Mouse (Mus musculus): ENCODE measurements around the gene Ppp1r11.
"Not testable (repeated sequence)": the region's sequence is repeated elsewhere in the genome, so short reads cannot be mapped to it uniquely, and the experiment has no call there.

Ppp1r11 gene

GRCm38 (mm10) chr17:36950981-36951947, at the start of gene Ppp1r11:
Gene Ppp1r11 (minus strand): TSS chr17:36951741.
- peak; percentile 81 for DNase-seq (ENCODE audit: low spot score)

- no peak for DNase-seq (ENCODE audit: low spot score)
Measured at GRCm38 (mm10) chr17:37000863-37001262, 49.3 kb upstream of the Ppp1r11 start, which contains the start of gene Zfp57. Gene Zfp57 (plus strand): TSS chr17:37001163.

GRCm38 (mm10) chr17:36998477-36998876, 46.9 kb upstream of the Ppp1r11 start:
- no peak for DNase-seq (ENCODE audit: low spot score)

- DNase-seq (ENCODE audit: low spot score) = peak; percentile 42
Measured at GRCm38 (mm10) chr17:36997033-36997735, 45.6 kb upstream of the Ppp1r11 start.

- no peak for DNase-seq (ENCODE audit: low spot score)
Measured at GRCm38 (mm10) chr17:36995448-36995847, 43.9 kb upstream of the Ppp1r11 start.

- DNase-seq (ENCODE audit: low spot score) = no peak
Measured at GRCm38 (mm10) chr17:36994528-36994927, 43.0 kb upstream of the Ppp1r11 start.

- DNase-seq (ENCODE audit: low spot score) = no peak
Measured at GRCm38 (mm10) chr17:36993770-36994325, 42.3 kb upstream of the Ppp1r11 start.

- no peak for DNase-seq (ENCODE audit: low spot score)
Measured at GRCm38 (mm10) chr17:36992336-36993104, 41.0 kb upstream of the Ppp1r11 start.

GRCm38 (mm10) chr17:36990630-36991029, 39.1 kb upstream of the Ppp1r11 start:
- not testable (repeated sequence) for DNase-seq (ENCODE audit: low spot score)

GRCm38 (mm10) chr17:36989437-36989836, 37.9 kb upstream of the Ppp1r11 start, which contains the start of gene H2-M5:
Gene H2-M5 (minus strand): TSS chr17:36989537.
- no peak for DNase-seq (ENCODE audit: low spot score)

GRCm38 (mm10) chr17:36988475-36988874, 36.9 kb upstream of the Ppp1r11 start:
- DNase-seq (ENCODE audit: low spot score) = no peak

GRCm38 (mm10) chr17:36982253-36983155, 31.0 kb upstream of the Ppp1r11 start:
- no peak for DNase-seq (ENCODE audit: low spot score)

- no peak for DNase-seq (ENCODE audit: low spot score)
Measured at GRCm38 (mm10) chr17:36981845-36982244, 30.3 kb upstream of the Ppp1r11 start.

GRCm38 (mm10) chr17:36981221-36981813, 29.8 kb upstream of the Ppp1r11 start, which contains the start of gene 2410137M14Rik:
Gene 2410137M14Rik (minus strand): TSS chr17:36981237.
- DNase-seq (ENCODE audit: low spot score) = no peak

GRCm38 (mm10) chr17:36973271-36973787, 21.8 kb upstream of the Ppp1r11 start:
- DNase-seq (ENCODE audit: low spot score) = no peak

GRCm38 (mm10) chr17:36972791-36973190, 21.2 kb upstream of the Ppp1r11 start:
- DNase-seq (ENCODE audit: low spot score) = no peak

- no peak for DNase-seq (ENCODE audit: low spot score)
Measured at GRCm38 (mm10) chr17:36971172-36971850, 19.8 kb upstream of the Ppp1r11 start.

- DNase-seq (ENCODE audit: low spot score) = no peak
Measured at GRCm38 (mm10) chr17:36970316-36970890, 18.9 kb upstream of the Ppp1r11 start.

GRCm38 (mm10) chr17:36966875-36967274, 15.3 kb upstream of the Ppp1r11 start:
- DNase-seq (ENCODE audit: low spot score) = no peak

Measured in urinary bladder, postnatal 10 days (tissue).